Mouse (Mus musculus): ENCODE results near the gene Cpb2. TPM values are rescaled to one million over a fixed set of nuclear protein-coding genes. Genes with fewer than 3 reads are reported as not detected.
A peak's percentile ranks its signal among the peaks of the same experiment; 100 is the strongest.

The Cpb2 gene
- polyA plus RNA-seq, 1 experiment from 2014 or later, result 68.2 TPM

DNA sequence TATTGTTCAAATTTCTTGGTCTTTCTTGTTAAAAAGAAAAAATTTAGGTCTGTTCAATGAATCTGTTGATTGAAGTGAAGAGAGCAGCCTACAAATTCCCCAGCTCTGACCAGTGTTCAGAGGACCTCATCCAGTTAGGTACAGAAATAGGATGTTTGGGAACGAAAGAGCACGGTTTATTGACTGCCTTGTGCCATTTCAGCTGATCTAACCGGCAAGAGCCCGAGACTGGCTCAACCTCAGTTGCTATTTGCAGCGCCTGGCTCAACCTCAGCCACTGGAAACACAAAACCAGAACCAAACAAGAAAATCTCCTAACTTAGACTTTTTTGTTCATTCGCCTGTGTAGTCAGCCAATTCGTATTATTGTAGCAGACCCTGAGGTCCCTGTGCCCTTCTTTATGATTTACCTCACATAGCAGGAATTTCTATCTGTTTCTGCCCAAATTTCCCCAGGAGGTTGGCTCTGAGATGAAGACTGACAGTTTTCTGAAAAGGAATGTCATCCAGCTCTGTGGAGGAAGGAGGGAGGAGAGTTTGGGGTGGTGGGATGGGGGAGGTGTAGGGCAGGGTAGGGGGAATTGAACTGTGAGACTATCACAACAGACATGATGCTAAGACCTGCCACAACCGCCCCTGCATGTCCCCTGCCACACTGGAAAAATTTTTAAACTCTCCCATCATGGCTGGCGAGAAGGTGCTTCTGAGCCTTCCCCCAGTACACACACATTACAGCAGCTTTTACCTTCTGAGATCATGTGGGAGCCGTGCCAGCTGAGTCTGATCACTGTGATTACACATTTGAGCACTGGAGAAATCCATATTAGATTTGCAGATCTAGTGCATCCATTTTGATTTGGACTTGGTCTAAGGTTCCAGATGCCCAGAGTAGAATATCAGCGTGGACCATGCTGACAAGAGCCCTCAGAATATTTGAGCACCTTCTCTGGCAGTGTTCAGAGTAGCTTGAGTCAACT is 4.2 kb downstream of the Cpb2 start:
- Histone ChIP-seq H3K9me3 (replicated peaks) (no peaks in the 10 kb centered on the region), H3K4me3 (replicated peaks) (no peak overlapping the region), H3K4me2 (no peak overlapping the region), H3K27me3 (no peaks in the 10 kb centered on the region), H3K9ac (no peak overlapping the region), H3K27ac (no peak overlapping the region), H3K4me1 (replicated peaks) (peaks cover 4% of the 10 kb centered on the region; the same call in 1 of the 2 replicates), H3K36me3 (no peaks in the 10 kb centered on the region)
- ATAC-seq (ENCODE audit: low read depth) (no peak), DNase-seq (no peak)
- WGBS (ENCODE audit: insufficient replicate concordance), result 57% methylated on average over 11 of the region's 11 CpGs

DNA sequence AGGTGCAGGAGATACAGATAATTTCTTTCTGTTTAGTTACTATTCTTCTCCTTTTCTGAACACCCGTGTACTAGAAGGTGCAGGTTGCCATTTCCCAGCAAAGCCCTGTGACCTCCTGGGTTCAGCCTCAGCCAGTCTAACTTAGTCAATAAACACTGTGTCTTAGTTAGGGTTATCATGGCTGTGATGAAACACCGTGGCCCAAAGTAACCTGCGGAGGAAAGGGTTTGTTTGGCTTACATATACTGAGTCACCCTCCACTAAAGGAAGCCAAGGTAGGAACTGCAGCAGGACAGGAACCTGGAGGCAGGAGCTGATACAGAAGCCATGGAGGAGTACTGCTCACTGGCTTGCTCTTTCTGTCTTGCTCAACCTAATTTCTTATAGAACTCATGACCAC is 8.3 kb downstream of the Cpb2 start:
- DNase-seq (no peak), ATAC-seq (ENCODE audit: low read depth) (no peak)
- H3K9me3 ChIP-seq (replicated peaks), result no peaks in the 10 kb centered on the region
- no peak overlapping the region for H3K4me3 ChIP-seq (replicated peaks)
- H3K4me1 ChIP-seq (replicated peaks), result no peaks in the 10 kb centered on the region; the same call in 1 of the 2 replicates
- 64% methylated on average over 3 of the region's 3 CpGs for WGBS (ENCODE audit: insufficient replicate concordance)
- no peak overlapping the region for H3K4me2 ChIP-seq
- no peak overlapping the region for H3K27ac ChIP-seq
- no peaks in the 10 kb centered on the region for H3K36me3 ChIP-seq
- H3K9ac ChIP-seq, result no peak overlapping the region
- no peaks in the 10 kb centered on the region for H3K27me3 ChIP-seq

- peak; percentile 51; the same call in 1 of the 2 replicates for ATAC-seq (ENCODE audit: low read depth)
- DNase-seq, result no peak
- no peaks in the 10 kb centered on the region for H3K4me1 ChIP-seq (replicated peaks)
- no peak overlapping the region for H3K4me3 ChIP-seq (replicated peaks)
- H3K27ac ChIP-seq, result no peak overlapping the region
- 39% methylated on average over 5 of the region's 5 CpGs for WGBS (ENCODE audit: insufficient replicate concordance)
- no peaks in the 10 kb centered on the region for H3K27me3 ChIP-seq
- no peaks in the 10 kb centered on the region for H3K9me3 ChIP-seq (replicated peaks)
- H3K9ac ChIP-seq, result no peak overlapping the region
- H3K36me3 ChIP-seq, result no peaks in the 10 kb centered on the region; the same call in 1 of the 2 replicates
- no peak overlapping the region for H3K4me2 ChIP-seq
These were observed 14.4 kb downstream of the Cpb2 start for GRCm38 (mm10) chr14:75256521-75256920.

DNA sequence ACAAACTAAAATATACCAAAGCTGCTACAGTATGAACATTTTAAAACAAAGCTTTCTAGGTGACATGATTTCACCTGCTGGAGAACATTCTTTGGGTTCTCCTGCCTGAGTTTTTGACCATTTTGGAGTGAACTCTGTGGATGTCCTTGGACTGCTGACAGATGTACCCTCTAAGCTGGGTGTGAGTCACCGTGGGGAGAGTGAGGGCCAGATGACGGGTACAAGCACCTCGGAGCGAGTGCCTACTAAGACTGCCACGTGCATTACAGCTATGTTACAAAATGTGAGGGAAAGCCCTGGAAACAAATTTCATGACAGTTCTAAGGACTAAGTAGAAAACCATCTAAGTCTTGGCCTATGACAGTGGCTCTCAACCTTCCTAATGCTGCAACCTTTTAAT is 27.4 kb downstream of the Cpb2 start:
- Histone ChIP-seq H3K27me3 (no peaks in the 10 kb centered on the region), H3K9ac (no peak overlapping the region), H3K4me1 (replicated peaks) (no peaks in the 10 kb centered on the region), H3K9me3 (replicated peaks) (no peaks in the 10 kb centered on the region), H3K27ac (no peak overlapping the region), H3K4me2 (no peak overlapping the region), H3K4me3 (replicated peaks) (no peak overlapping the region), H3K36me3 (no peaks in the 10 kb centered on the region)
- DNase-seq, result no peak
- WGBS (ENCODE audit: insufficient replicate concordance), result 78% methylated on average over 5 of the region's 5 CpGs
- no peak for ATAC-seq (ENCODE audit: low read depth)

- H3K27me3 ChIP-seq, result 0 out of 2 replicates have a peak, but pooled peaks cover 2% of the 10 kb centered on the region
- peaks cover 5% of the 10 kb centered on the region for H3K4me1 ChIP-seq (replicated peaks)
- WGBS (ENCODE audit: insufficient replicate concordance), result 79% methylated on average over 6 of the region's 6 CpGs
- no peak overlapping the region for H3K9ac ChIP-seq
- no peak overlapping the region for H3K27ac ChIP-seq
- no peaks in the 10 kb centered on the region for H3K36me3 ChIP-seq
- no peak overlapping the region for H3K4me2 ChIP-seq
- no peak overlapping the region for H3K4me3 ChIP-seq (replicated peaks)
- DNase-seq (no peak), ATAC-seq (ENCODE audit: low read depth) (no peak)
- no peaks in the 10 kb centered on the region for H3K9me3 ChIP-seq (replicated peaks)
These were observed 37.6 kb downstream of the Cpb2 start for GRCm38 (mm10) chr14:75279716-75280115.

- 0 out of 2 replicates have a peak, but pooled peaks cover 2% of the 10 kb centered on the region for H3K27me3 ChIP-seq
- H3K36me3 ChIP-seq, result no peaks in the 10 kb centered on the region
- no peak overlapping the region for H3K4me2 ChIP-seq
- no peaks in the 10 kb centered on the region for H3K9me3 ChIP-seq (replicated peaks)
- DNase-seq (no peak), ATAC-seq (ENCODE audit: low read depth) (no peak)
- H3K27ac ChIP-seq, result no peak overlapping the region
- no peak overlapping the region for H3K4me3 ChIP-seq (replicated peaks)
- no peak overlapping the region for H3K9ac ChIP-seq
- 58% methylated on average over 5 of the region's 5 CpGs for WGBS (ENCODE audit: insufficient replicate concordance)
- H3K4me1 ChIP-seq (replicated peaks), result peaks cover 12% of the 10 kb centered on the region
These were observed 38.3 kb downstream of the Cpb2 start for GRCm38 (mm10) chr14:75280406-75280805.

DNA sequence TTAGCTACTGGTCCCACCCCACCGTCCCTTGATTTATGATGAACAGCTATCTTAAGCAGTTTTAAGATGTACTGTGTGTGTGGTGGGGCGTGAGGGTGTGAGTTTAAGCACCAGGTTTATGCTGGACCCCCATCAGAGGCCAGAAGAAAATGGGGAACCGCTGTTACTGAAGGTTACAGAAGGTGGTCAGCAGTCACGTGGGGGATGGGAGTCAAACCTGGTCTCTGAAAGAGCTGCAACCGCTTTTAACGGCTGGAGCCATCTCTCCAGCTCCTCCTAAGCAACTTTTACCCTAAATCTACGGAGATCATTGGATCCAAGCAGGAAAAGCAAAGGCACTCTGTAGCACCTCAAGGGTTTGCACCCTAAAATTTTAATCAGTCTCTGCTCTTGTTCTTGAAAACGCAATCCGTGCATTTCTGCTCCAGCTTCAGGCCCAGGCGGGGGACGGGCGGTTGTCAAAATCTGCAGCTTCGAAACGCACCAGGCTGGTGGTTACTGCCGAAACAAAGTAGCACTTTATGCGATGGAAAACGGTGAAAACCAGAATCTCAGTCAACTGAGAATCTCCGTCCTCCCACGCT is 41.6 kb downstream of the Cpb2 start:
- Histone ChIP-seq H3K4me3 (replicated peaks) (peak overlapping the region; percentile 98), H3K36me3 (no peaks in the 10 kb centered on the region), H3K4me2 (peak overlapping the region; percentile 77), H3K27me3 (no peaks in the 10 kb centered on the region), H3K4me1 (replicated peaks) (peaks cover 26% of the 10 kb centered on the region), H3K9ac (peak overlapping the region; percentile 87), H3K9me3 (replicated peaks) (no peaks in the 10 kb centered on the region), H3K27ac (peak overlapping the region; percentile 4; the same call in 1 of the 2 replicates)
- no peak; the same call in 1 of the 2 replicates for ATAC-seq (ENCODE audit: low read depth)
- no peak for DNase-seq
- 7% methylated on average over 19 of the region's 19 CpGs for WGBS (ENCODE audit: insufficient replicate concordance)

GRCm38 (mm10) chr14:75284193-75284915 is 42.3 kb downstream of the Cpb2 start, which contains the start of gene Zc3h13:
Zc3h13 (plus strand) TSS chr14:75284373.
- H3K4me3 ChIP-seq (replicated peaks), result peak within 1 kb of the TSS; percentile 98
- peak; percentile 98 for ATAC-seq (ENCODE audit: low read depth)
- H3K36me3 ChIP-seq, result no peaks in the 10 kb centered on the region
- peaks cover 26% of the 10 kb centered on the region for H3K4me1 ChIP-seq (replicated peaks)
- H3K4me2 ChIP-seq, result peak within 1 kb of the TSS; percentile 77
- peak; percentile 92 for DNase-seq
- WGBS (ENCODE audit: insufficient replicate concordance), result 1% methylated on average over 61 of the region's 61 CpGs
- no peaks in the 10 kb centered on the region for H3K9me3 ChIP-seq (replicated peaks)
- peak within 1 kb of the TSS; percentile 87 for H3K9ac ChIP-seq
- H3K27me3 ChIP-seq, result no peaks in the 10 kb centered on the region
- peak within 1 kb of the TSS; percentile 89 for H3K27ac ChIP-seq

DNA sequence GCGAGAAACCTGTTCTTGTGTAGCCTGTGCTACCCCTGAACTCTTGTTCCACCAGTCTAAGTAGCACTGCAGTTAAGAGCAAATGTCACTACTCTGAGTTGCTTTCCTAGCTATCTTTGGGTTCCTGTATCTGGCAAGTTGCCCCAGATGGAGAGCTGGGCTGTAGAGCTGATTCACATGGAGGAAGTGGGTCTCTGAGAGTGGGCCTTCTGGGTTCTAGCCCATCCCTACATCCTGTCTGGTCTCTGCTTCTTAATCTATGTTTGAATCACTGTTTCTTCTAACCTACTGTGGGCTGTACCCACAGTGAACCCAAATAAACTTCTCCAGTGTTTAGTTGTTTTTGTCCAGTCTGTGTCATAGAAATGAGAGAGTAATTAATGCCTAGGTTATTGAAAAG is 59.0 kb downstream of the Cpb2 start:
- no peaks in the 10 kb centered on the region for H3K27me3 ChIP-seq
- WGBS (ENCODE audit: insufficient replicate concordance), result 76% methylated on average over 1 of the region's 1 CpGs
- H3K36me3 ChIP-seq, result no peaks in the 10 kb centered on the region
- DNase-seq (no peak), ATAC-seq (ENCODE audit: low read depth) (no peak)
- H3K9ac ChIP-seq, result no peak overlapping the region
- no peak overlapping the region for H3K4me2 ChIP-seq
- H3K4me3 ChIP-seq (replicated peaks), result no peak overlapping the region
- H3K4me1 ChIP-seq (replicated peaks), result no peaks in the 10 kb centered on the region
- H3K27ac ChIP-seq, result no peak overlapping the region
- no peaks in the 10 kb centered on the region for H3K9me3 ChIP-seq (replicated peaks)

DNA sequence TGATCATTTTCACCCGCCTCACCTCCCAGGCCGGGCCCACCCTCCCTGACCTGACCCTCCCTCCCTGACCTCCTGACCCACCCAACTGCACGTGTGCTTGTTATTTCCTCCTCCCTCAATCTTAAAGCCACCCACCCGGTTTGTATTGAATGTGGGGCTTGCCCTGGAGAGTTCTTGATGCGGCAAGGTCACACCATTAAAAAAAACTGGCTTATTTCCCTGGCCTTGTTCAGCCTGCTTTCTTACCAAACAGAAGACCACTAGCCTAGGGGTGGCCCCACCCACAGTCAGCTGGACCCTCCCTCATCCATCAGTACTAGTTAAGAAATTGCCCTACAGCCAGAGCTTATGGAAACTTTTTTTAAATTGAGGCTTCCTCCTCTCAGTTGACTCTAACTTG is 61.7 kb downstream of the Cpb2 start:
- Histone ChIP-seq H3K4me3 (replicated peaks) (no peak overlapping the region), H3K27ac (no peak overlapping the region), H3K9ac (no peak overlapping the region), H3K36me3 (no peaks in the 10 kb centered on the region), H3K4me1 (replicated peaks) (no peaks in the 10 kb centered on the region), H3K9me3 (replicated peaks) (no peaks in the 10 kb centered on the region), H3K4me2 (no peak overlapping the region), H3K27me3 (no peaks in the 10 kb centered on the region)
- ATAC-seq (ENCODE audit: low read depth), result no peak
- DNase-seq, result no peak
- WGBS (ENCODE audit: insufficient replicate concordance), result 66% methylated on average over 5 of the region's 5 CpGs

- no peak overlapping the region for H3K9ac ChIP-seq
- no peaks in the 10 kb centered on the region for H3K4me1 ChIP-seq (replicated peaks)
- H3K27ac ChIP-seq, result no peak overlapping the region
- no peaks in the 10 kb centered on the region for H3K9me3 ChIP-seq (replicated peaks)
- ATAC-seq (ENCODE audit: low read depth), result no peak
- no peaks in the 10 kb centered on the region for H3K27me3 ChIP-seq
- H3K36me3 ChIP-seq, result 0 out of 2 replicates have a peak, but pooled peaks cover 5% of the 10 kb centered on the region
- DNase-seq, result no peak
- no peak overlapping the region for H3K4me3 ChIP-seq (replicated peaks)
- H3K4me2 ChIP-seq, result no peak overlapping the region
These were observed 65.8 kb downstream of the Cpb2 start for GRCm38 (mm10) chr14:75307855-75308254.

Measured in liver, embryonic 13.5 days (tissue).